Mouse (Mus musculus) bone marrow macrophage, adult 2 months (primary cell): ENCODE data around the gene Vamp2. TPM values are rescaled to one million over a fixed set of nuclear protein-coding genes. Genes with fewer than 3 reads are reported as not detected.

Source experiments
- H3K27ac ChIP-seq: 2 replicates; pipeline ENCODE4 v1.5.1; 2012; ENCODE audit warnings: low read depth, low read length; ENCODE audit not compliant: insufficient read depth
- H3K4me1 ChIP-seq: 2 replicates; pipeline ENCODE4 v1.6.1; 2012; ENCODE audit warnings: low read length; ENCODE audit not compliant: control insufficient read depth, insufficient read depth
- H3K4me3 ChIP-seq: 2 replicates; pipeline ENCODE4 v1.5.1; 2012; ENCODE audit warnings: mild to moderate bottlenecking, low read length, moderate library complexity; ENCODE audit not compliant: insufficient read depth
- CTCF ChIP-seq: IDR thresholded peaks from 2 replicates; pipeline ENCODE4 v1.5.1; 2012; ENCODE audit warnings: low read depth, mild to moderate bottlenecking, low read length, moderate library complexity
- POLR2A ChIP-seq: IDR thresholded peaks from 2 replicates; pipeline ENCODE4 v1.6.1; 2012; ENCODE audit warnings: mild to moderate bottlenecking, low read depth, low read length, borderline replicate concordance
- polyA plus RNA-seq: library from polyadenylated mRNA; stranded (reverse); fragments of >200 nt; gene quantifications from 2 replicates; pipeline ENCODE4 v1.2.4, GENCODE M21; 2012; ENCODE audit not compliant: missing spikeins, insufficient read depth, insufficient read length

Gene Vamp2
- polyA plus RNA-seq, 1 experiment: 79.4 TPM

- peaks cover 18% of the 10 kb centered on the region for H3K4me1 ChIP-seq
- TF ChIP-seq POLR2A (no peak), CTCF (no peak)
- peak overlapping the region; percentile 80 for H3K4me3 ChIP-seq
- peak overlapping the region; percentile 77 for H3K27ac ChIP-seq
Measured at GRCm38 (mm10) chr11:69063413-69064201, 24.7 kb upstream of the Vamp2 start.

- Histone ChIP-seq H3K4me1 (peaks cover 18% of the 10 kb centered on the region), H3K4me3 (peak overlapping the region; percentile 67), H3K27ac (peak overlapping the region; percentile 8)
- TF ChIP-seq CTCF: no peak
- no peak for TF ChIP-seq POLR2A
Measured at GRCm38 (mm10) chr11:69064259-69065133, 23.8 kb upstream of the Vamp2 start.

DNA sequence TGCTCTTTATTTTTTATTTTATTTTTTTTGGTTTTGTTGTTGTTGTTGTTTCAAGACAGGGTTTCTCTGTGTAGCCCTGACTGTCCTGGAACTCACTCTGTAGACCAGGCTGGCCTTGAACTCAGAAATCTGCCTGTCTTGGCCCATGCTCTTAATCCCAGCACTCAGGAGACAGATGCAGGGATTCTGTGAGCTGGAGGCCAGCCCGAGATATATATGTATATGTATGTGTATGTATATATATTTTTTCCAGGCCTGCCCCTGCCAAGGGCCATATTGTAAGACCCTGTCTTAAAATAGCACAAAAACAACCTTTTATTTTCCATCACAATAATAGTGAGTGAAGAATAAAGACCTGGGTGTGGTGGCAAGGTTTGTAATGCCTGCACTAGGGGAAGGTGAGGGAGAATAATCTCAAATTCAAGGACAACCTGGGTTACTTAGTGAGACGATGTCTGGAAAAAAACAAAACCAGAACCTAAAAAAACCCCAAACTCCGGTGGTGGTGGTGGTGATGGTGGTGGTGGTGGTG is 22.8 kb upstream of the Vamp2 start:
- H3K27ac ChIP-seq: no peak overlapping the region
- no peak overlapping the region for H3K4me3 ChIP-seq
- TF ChIP-seq CTCF (no peak), POLR2A (no peak)
- peaks cover 20% of the 10 kb centered on the region for H3K4me1 ChIP-seq

- H3K4me3 ChIP-seq: no peak overlapping the region
- no peak overlapping the region for H3K27ac ChIP-seq
- peaks cover 20% of the 10 kb centered on the region for H3K4me1 ChIP-seq
- TF ChIP-seq POLR2A: no peak
- TF ChIP-seq CTCF: no peak
Measured at GRCm38 (mm10) chr11:69066163-69066861, 22.0 kb upstream of the Vamp2 start.

DNA sequence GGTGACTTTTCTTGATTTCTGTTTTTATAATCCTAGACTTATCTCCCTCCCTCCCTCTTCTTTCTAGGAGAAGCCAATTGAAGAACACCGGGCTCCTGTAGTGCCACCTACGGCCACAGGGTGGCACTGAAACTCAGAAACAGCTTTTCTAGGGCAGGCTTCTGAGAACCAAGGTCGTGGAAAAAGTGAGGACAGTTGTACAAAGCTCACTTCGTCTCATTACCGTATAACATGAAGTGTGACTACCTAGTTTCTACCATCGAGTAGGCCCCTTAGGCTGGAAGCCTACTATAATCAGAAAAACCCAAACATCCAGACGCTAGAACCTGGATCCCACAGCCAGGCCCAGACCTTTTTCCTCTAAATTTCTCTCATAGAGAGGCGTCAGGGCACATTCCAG is 21.3 kb upstream of the Vamp2 start:
- no peak overlapping the region for H3K27ac ChIP-seq
- H3K4me3 ChIP-seq: no peak overlapping the region
- TF ChIP-seq CTCF (peak; percentile 57; the same call in 1 of the 2 replicates), POLR2A (no peak)
- peaks cover 20% of the 10 kb centered on the region for H3K4me1 ChIP-seq

DNA sequence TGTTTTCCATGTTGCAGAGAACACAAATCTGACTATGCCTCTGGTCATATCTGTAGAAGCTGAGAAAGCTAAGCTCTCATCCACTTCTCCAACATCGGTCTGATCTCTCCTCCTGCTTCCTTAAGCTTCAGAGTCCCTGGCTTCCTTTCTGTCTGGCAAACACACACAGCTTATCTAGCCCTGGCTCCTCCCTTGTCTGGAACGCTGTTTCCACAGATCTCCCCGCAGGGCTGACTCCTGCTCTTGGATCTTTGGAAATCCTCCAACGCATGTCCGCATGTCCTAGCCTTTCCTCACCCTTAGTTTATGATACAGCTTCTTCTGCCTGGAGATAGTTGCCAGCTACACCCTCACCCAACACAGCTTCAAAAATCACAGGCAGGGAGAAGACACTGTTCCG is 20.7 kb upstream of the Vamp2 start:
- TF ChIP-seq POLR2A: no peak
- no peak for TF ChIP-seq CTCF
- Histone ChIP-seq H3K4me3 (no peak overlapping the region), H3K4me1 (peaks cover 24% of the 10 kb centered on the region), H3K27ac (no peak overlapping the region)

DNA sequence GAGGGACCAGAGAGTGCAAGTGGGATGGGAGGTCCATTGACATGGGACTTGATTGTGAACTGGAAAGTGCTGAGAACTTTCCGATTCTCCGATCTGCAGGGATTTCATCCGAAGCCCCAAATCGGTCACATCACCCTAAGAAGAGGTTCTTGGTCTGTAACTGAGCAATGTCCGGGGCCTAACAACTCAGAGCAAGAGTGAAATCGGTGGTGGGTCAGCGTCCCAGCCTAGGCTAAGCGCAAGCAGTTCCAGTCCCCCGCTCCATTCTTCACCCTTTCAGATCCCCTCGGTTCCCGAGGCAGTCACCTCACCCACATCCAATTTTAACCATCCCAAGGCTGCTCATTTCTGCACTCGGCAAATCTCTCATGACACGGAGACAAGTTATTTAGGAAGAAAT is 18.2 kb upstream of the Vamp2 start:
- peaks cover 23% of the 10 kb centered on the region for H3K4me1 ChIP-seq
- peak overlapping the region; percentile 69 for H3K4me3 ChIP-seq
- H3K27ac ChIP-seq: peak overlapping the region; percentile 55
- TF ChIP-seq POLR2A (no peak), CTCF (no peak)

- peaks cover 23% of the 10 kb centered on the region for H3K4me1 ChIP-seq
- H3K27ac ChIP-seq: peak within 1 kb of the TSS; percentile 55
- TF ChIP-seq CTCF (no peak), POLR2A (no peak)
- H3K4me3 ChIP-seq: peak within 1 kb of the TSS; percentile 69
Measured at GRCm38 (mm10) chr11:69070590-69071222, 17.6 kb upstream of the Vamp2 start, which contains the start of gene Tmem107. Gene Tmem107, plus strand, starts transcription at chr11:69070806.

- Histone ChIP-seq H3K27ac (0 out of 2 replicates have a peak overlapping the region, but pooled peaks have one; percentile 3), H3K4me1 (peaks cover 23% of the 10 kb centered on the region), H3K4me3 (peak overlapping the region; percentile 69)
- no peak for TF ChIP-seq CTCF
- TF ChIP-seq POLR2A: no peak
Measured at GRCm38 (mm10) chr11:69071262-69071661, 17.0 kb upstream of the Vamp2 start.
